Mouse (Mus musculus) kidney, adult 2 months (tissue): ENCODE measurements around the gene Dgkg.

Source experiments
- CTCF ChIP-seq: fragments of 200-500 bp; conservative IDR thresholded peaks from 2 replicates; pipeline ENCODE4 v1.5.1; 2011; ENCODE audit warnings: low read depth, mild to moderate bottlenecking, control low read depth, low read length, moderate library complexity, mixed read lengths; ENCODE audit not compliant: insufficient read depth, insufficient read length
- POLR2A ChIP-seq: fragments of 200-500 bp; IDR thresholded peaks from one replicate; pipeline ENCODE4 v1.6.1; 2011; ENCODE audit warnings: low read depth, low read length, control low read depth

DNA sequence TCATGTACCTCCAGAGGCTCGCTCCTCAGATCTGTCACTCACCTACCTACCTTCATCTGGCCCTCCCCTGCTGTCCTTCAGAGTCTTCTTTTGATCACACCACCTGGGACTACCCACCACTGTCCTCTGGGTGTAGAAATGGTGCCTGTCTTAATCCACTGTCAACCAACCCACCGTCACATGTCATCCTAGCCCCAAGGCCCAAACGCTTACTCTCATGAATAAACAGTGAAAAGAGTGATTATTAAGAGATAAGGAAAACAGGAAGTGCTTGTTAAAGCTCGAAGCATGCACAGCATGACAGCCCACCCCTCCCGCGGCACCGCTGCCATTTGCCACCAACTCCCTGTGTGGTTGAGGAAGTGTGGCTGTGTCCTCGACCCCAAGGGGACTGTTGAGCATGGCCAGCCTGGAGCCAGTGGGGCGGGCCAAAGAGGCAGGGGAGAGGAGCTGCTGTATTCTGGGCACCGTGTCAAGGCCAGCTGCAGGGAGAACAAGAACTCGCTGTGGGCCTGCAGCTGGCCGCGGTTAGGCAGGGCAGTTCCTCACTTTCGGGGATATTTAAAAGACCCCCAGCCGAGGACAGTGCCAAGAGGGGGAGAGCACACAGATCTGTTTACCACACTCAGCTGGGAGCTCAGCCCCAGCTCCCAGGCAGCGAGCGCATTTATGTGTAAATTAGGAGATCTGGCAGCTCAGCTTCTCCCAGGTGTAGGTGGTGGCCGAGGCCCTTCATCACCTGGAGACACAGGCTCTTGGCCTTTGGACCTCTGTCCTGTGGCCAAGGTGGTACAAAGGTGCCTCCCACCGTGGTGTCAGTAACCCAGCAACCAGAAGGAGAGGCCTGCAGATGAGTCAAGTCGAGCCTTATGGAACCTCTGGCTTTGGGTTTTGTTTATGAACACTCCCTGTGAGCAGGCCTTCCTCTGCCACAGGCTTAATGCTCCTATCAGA is 139.3 kb downstream of the Dgkg start:
- no peak for TF ChIP-seq CTCF
- no peak for TF ChIP-seq POLR2A
